Mouse (Mus musculus) kidney, adult 2 months (tissue): ENCODE measurements around the gene Med19.

Experiments used
- CTCF ChIP-seq: fragments of 200-500 bp; conservative IDR thresholded peaks from 2 replicates; pipeline ENCODE4 v1.5.1; 2011; ENCODE audit warnings: low read depth, mild to moderate bottlenecking, control low read depth, low read length, moderate library complexity, mixed read lengths; ENCODE audit not compliant: insufficient read depth, insufficient read length
- POLR2A ChIP-seq: fragments of 200-500 bp; IDR thresholded peaks from one replicate; pipeline ENCODE4 v1.6.1; 2011; ENCODE audit warnings: low read depth, low read length, control low read depth

DNA sequence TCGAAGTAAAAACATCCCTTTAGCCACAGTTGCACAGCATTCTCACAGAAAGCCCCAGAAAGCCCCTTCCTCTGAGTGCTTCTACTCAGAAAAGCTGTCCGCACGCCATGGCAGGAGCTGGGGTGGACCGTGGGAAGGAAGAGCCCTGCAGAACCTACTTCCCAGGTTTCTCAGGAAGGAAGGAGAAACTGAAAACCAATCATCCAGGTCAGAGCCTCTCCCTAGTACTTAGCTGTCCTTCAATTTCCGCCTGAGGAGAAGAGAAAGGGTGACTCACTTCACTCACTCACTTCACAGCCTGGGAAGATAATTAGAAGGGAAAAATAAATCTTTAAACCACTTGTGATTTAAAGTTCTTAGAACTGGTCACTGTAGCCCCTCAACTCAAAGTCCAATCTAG is 26.1 kb downstream of the Med19 start:
- TF ChIP-seq CTCF (no peak), POLR2A (no peak)
